ENCODE assay signal across 22 mouse cellular contexts in the genomic region with DNA sequence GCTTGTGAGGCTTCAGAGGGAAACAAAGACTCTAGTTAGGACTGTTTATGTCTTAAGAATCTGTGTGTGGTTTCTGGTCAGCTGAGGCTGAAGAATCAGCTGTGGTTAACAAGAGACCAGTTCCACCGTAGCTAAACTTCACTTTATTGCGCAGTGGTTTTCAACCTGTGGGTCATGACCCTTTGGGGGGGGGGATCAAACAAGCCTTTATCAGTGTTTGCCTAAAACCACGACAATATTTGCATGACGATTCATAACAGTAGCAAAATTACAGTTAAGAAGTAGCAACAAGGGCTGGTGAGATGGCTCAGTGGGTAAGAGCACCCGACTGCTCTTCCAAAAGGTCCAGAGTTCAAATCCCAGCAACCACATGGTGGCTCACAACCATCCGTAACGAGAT.
"Had no signal": no experiment of that assay in that cellular context is flagged by ENCODE, and none has a peak within 500 bp of the region (broad histone marks: within the 10 kb centered on the region; RNA-seq: fewer than 3 reads in every experiment).

No protein-coding gene starts in this region.

- H3K27ac ChIP-seq: kidney, embryonic 15.5 days; limb, embryonic 10.5 days; limb, embryonic 13.5 days; liver, embryonic 12.5 days; liver, embryonic 15.5 days; lung, embryonic 15.5 days; midbrain, embryonic 10.5 days; midbrain, embryonic 13.5 days; stomach, embryonic 15.5 days had no signal

- H3K9me3 ChIP-seq: kidney, embryonic 15.5 days; limb, embryonic 10.5 days; limb, embryonic 13.5 days; liver, embryonic 12.5 days; liver, embryonic 15.5 days; lung, embryonic 15.5 days; midbrain, embryonic 10.5 days; midbrain, embryonic 13.5 days; stomach, embryonic 15.5 days had no signal

- H3K27me3 ChIP-seq: kidney, embryonic 15.5 days; lung, embryonic 15.5 days; midbrain, embryonic 13.5 days; stomach, embryonic 15.5 days had no signal

- DNase-seq: kidney, adult 8-10 months; kidney, postnatal 10 days; kidney, postnatal 36 days; layer of hippocampus, postnatal 36 days; liver; lung, adult 18-20 months; lung, postnatal 10 days; lung, postnatal 36 days; right cerebral cortex, postnatal 14 days; thymus, postnatal 36 days had no signal

- H3K4me1 ChIP-seq: stomach, embryonic 15.5 days had no signal

- H3K4me3 ChIP-seq: kidney, embryonic 15.5 days; limb, embryonic 10.5 days; limb, embryonic 13.5 days; liver, embryonic 12.5 days; liver, embryonic 15.5 days; lung, embryonic 15.5 days; megakaryocyte, embryonic 14.5 days; midbrain, embryonic 10.5 days; midbrain, embryonic 13.5 days; myocyte; stomach, embryonic 15.5 days had no signal

- H3K9ac ChIP-seq: kidney, embryonic 15.5 days; limb, embryonic 13.5 days; liver, embryonic 12.5 days; liver, embryonic 15.5 days; lung, embryonic 15.5 days; midbrain, embryonic 13.5 days; stomach, embryonic 15.5 days had no signal

- ATAC-seq: liver, embryonic 12.5 days; midbrain, embryonic 13.5 days; midbrain, embryonic 16.5 days had no signal

- H3K4me2 ChIP-seq: kidney, embryonic 15.5 days; limb, embryonic 13.5 days; liver, embryonic 12.5 days; liver, embryonic 15.5 days; lung, embryonic 15.5 days; midbrain, embryonic 13.5 days; stomach, embryonic 15.5 days had no signal

- H3K36me3 ChIP-seq: kidney, embryonic 15.5 days; limb, embryonic 10.5 days; limb, embryonic 13.5 days; liver, embryonic 12.5 days; liver, embryonic 15.5 days; lung, embryonic 15.5 days; midbrain, embryonic 10.5 days; midbrain, embryonic 13.5 days; stomach, embryonic 15.5 days had no signal
